Mouse (Mus musculus): ENCODE data around the gene Hist2h3b. TPM values are rescaled to one million over a fixed set of nuclear protein-coding genes. Genes with fewer than 3 reads are reported as not detected.
A peak's percentile ranks its signal among the peaks of the same experiment; 100 is the strongest.
"Not testable (repeated sequence)": the region's sequence is repeated elsewhere in the genome, so short reads cannot be mapped to it uniquely, and the experiment has no call there.

Hist2h3b gene
- polyA plus RNA-seq, 1 experiment from 2014 or later = 47.8 TPM

DNA sequence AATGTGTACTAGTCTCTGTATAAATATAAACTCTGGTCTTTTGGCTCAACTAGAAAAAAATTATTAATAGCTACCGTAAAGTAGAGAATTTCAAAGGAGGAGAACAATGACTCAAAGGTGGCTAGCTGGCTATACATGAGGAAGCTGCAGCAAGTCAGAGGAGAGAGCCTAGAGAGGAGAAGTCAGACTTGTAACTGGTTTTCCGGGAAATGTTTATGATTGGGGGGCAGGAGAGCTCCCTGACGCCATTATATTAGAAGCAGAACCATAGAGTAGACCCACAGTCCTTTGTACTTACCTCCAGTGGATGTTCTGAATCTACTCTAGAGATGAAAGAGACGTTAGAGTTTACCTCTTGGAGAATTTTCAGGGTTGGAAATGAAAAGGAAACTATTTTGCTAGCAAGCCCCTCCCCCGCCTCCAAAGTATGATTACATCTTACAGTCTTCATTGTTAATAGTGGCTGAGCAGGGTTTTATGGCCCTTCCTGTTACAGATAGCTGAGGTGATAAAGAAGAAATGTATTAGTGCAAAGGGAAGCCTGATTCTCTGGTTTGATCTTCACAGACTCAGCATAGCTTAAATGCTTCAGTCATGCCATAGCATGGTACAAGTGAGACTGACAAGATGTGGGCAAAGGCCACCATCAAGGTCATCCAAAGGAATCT lies 12.4 kb upstream of the Hist2h3b start:
- Histone ChIP-seq H3K4me2 (replicated peaks) (no peak overlapping the region), H3K9me3 (no peaks in the 10 kb centered on the region), H3K4me1 (replicated peaks) (no peaks in the 10 kb centered on the region), H3K36me3 (no peaks in the 10 kb centered on the region), H3K9ac (replicated peaks) (no peak overlapping the region), H3K27ac (no peak overlapping the region), H3K4me3 (replicated peaks) (no peak overlapping the region), H3K27me3 (no peaks in the 10 kb centered on the region)
- ATAC-seq = no peak
- WGBS = 86% methylated on average over 5 of the region's 5 CpGs

GRCm38 (mm10) chr3:96257190-96257589 lies 11.3 kb upstream of the Hist2h3b start:
- Histone ChIP-seq H3K27me3 (no peaks in the 10 kb centered on the region), H3K9ac (replicated peaks) (no peak overlapping the region), H3K4me3 (replicated peaks) (no peak overlapping the region), H3K36me3 (no peaks in the 10 kb centered on the region), H3K9me3 (no peaks in the 10 kb centered on the region), H3K27ac (no peak overlapping the region), H3K4me1 (replicated peaks) (peaks cover 7% of the 10 kb centered on the region), H3K4me2 (replicated peaks) (no peak overlapping the region)
- WGBS = 74% methylated on average over 3 of the region's 3 CpGs
- ATAC-seq = no peak

DNA sequence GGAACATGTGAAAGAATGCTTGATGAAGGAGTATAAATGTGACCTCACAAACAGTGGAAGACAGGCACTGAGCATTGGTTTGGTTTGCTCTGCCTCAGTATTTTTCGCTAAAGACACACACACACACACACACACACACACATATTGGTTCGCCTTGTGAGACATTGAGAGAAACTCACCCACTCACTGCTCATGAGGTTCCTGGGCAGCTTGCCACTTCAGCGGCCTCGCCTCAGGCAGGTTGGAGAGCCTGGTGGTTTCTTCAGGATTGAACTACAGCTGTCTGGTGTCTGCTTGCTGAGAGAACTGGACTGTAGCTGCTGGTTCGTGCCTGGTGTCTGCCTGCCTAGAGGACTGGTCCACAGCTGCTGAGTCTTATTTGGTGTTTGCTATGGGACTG lies 8.2 kb upstream of the Hist2h3b start:
- 95% methylated on average over 5 of the region's 5 CpGs for WGBS
- Histone ChIP-seq H3K4me2 (replicated peaks) (no peak overlapping the region), H3K27me3 (no peaks in the 10 kb centered on the region), H3K4me1 (replicated peaks) (peaks cover 27% of the 10 kb centered on the region), H3K9ac (replicated peaks) (no peak overlapping the region), H3K9me3 (no peaks in the 10 kb centered on the region), H3K27ac (no peak overlapping the region), H3K4me3 (replicated peaks) (no peak overlapping the region), H3K36me3 (no peaks in the 10 kb centered on the region)
- no peak for ATAC-seq

GRCm38 (mm10) chr3:96261623-96262022 lies 6.8 kb upstream of the Hist2h3b start:
- Histone ChIP-seq H3K4me3 (replicated peaks) (peak overlapping the region; percentile 59), H3K27ac (peak overlapping the region; percentile 98), H3K4me2 (replicated peaks) (peak overlapping the region; percentile 77), H3K4me1 (replicated peaks) (peaks cover 27% of the 10 kb centered on the region), H3K9me3 (no peaks in the 10 kb centered on the region), H3K27me3 (no peaks in the 10 kb centered on the region), H3K9ac (replicated peaks) (peak overlapping the region; percentile 80), H3K36me3 (no peaks in the 10 kb centered on the region)
- no peak for ATAC-seq
- WGBS = 53% methylated on average over 3 of the region's 3 CpGs

GRCm38 (mm10) chr3:96262216-96262875 lies 6.1 kb upstream of the Hist2h3b start:
- no peaks in the 10 kb centered on the region for H3K9me3 ChIP-seq
- no peaks in the 10 kb centered on the region for H3K27me3 ChIP-seq
- H3K4me2 ChIP-seq (replicated peaks) = peak overlapping the region; percentile 77
- peak overlapping the region; percentile 98 for H3K27ac ChIP-seq
- H3K4me1 ChIP-seq (replicated peaks) = peaks cover 27% of the 10 kb centered on the region
- WGBS = 2% methylated on average over 19 of the region's 19 CpGs
- H3K9ac ChIP-seq (replicated peaks) = peak overlapping the region; percentile 80
- H3K36me3 ChIP-seq = no peaks in the 10 kb centered on the region
- peak; percentile 80 for ATAC-seq
- H3K4me3 ChIP-seq (replicated peaks) = peak overlapping the region; percentile 59

GRCm38 (mm10) chr3:96262979-96263550 lies 5.4 kb upstream of the Hist2h3b start, which contains the start of gene Hist2h4:
Gene Hist2h4 (minus strand): TSS chr3:96263311.
- peak within 1 kb of the TSS; percentile 77 for H3K4me2 ChIP-seq (replicated peaks)
- under 1% methylated on average over 40 of the region's 40 CpGs for WGBS
- H3K27me3 ChIP-seq = no peaks in the 10 kb centered on the region
- peak within 1 kb of the TSS; percentile 80 for H3K9ac ChIP-seq (replicated peaks)
- H3K36me3 ChIP-seq = no peaks in the 10 kb centered on the region
- no peaks in the 10 kb centered on the region for H3K9me3 ChIP-seq
- peak within 1 kb of the TSS; percentile 98 for H3K27ac ChIP-seq
- ATAC-seq = peak; percentile 88
- H3K4me3 ChIP-seq (replicated peaks) = peak within 1 kb of the TSS; percentile 59
- peaks cover 34% of the 10 kb centered on the region for H3K4me1 ChIP-seq (replicated peaks)

GRCm38 (mm10) chr3:96263558-96264403 lies 4.7 kb upstream of the Hist2h3b start:
- Histone ChIP-seq H3K4me3 (replicated peaks) (peak overlapping the region; percentile 59), H3K27ac (peak overlapping the region; percentile 98), H3K9ac (replicated peaks) (peak overlapping the region; percentile 80), H3K9me3 (no peaks in the 10 kb centered on the region), H3K4me1 (replicated peaks) (peaks cover 38% of the 10 kb centered on the region), H3K27me3 (no peaks in the 10 kb centered on the region), H3K36me3 (no peaks in the 10 kb centered on the region), H3K4me2 (replicated peaks) (peak overlapping the region; percentile 77)
- peak; percentile 44 for ATAC-seq
- 4% methylated on average over 27 of the region's 27 CpGs for WGBS

DNA sequence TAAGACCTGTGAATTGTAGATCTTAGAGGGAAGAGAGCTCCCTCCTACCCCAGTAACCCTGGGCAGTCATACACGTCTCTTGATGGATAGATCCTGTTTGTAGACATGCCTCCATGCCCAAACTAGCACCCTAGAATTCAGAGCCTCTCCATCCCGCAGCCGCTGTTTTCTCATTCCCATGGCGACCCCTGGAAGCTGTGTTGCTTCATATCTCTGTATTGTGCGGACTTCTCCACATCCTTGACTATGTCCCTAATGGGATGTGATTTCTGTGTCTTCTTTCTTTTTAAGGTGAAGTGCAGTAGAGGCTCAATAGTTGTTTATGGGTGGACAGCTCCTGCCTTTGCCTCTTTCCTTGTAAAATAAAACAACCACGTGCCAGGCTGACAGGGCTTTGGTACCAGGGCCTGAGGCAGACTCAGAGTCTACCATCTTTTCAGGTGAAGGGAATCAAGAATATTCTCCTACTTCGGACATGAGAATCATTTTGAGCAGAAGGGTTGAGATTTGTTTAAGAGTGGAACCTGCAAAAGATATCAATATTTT lies 4.0 kb upstream of the Hist2h3b start:
- Histone ChIP-seq H3K9ac (replicated peaks) (0 out of 2 replicates have a peak overlapping the region, but pooled peaks have one; percentile 16), H3K4me2 (replicated peaks) (peak overlapping the region; percentile 77)
- 68% methylated on average over 7 of the region's 7 CpGs for WGBS

GRCm38 (mm10) chr3:96266132-96266710 lies 2.2 kb upstream of the Hist2h3b start:
- Histone ChIP-seq H3K9ac (replicated peaks) (no peak overlapping the region), H3K4me3 (replicated peaks) (no peak overlapping the region), H3K4me2 (replicated peaks) (no peak overlapping the region), H3K36me3 (no peaks in the 10 kb centered on the region), H3K27me3 (no peaks in the 10 kb centered on the region), H3K27ac (no peak overlapping the region), H3K4me1 (replicated peaks) (peaks cover 43% of the 10 kb centered on the region), H3K9me3 (no peaks in the 10 kb centered on the region)
- WGBS = 95% methylated on average over 8 of the region's 8 CpGs
- ATAC-seq = no peak

More for the DNA sequence above, 4.0 kb upstream of the Hist2h3b start:
- H3K4me3 ChIP-seq (replicated peaks) = no peak overlapping the region
- no peak for ATAC-seq
- H3K27ac ChIP-seq = peak overlapping the region; percentile 98
- peaks cover 40% of the 10 kb centered on the region for H3K4me1 ChIP-seq (replicated peaks)
- no peaks in the 10 kb centered on the region for H3K9me3 ChIP-seq
- no peaks in the 10 kb centered on the region for H3K36me3 ChIP-seq
- no peaks in the 10 kb centered on the region for H3K27me3 ChIP-seq

DNA sequence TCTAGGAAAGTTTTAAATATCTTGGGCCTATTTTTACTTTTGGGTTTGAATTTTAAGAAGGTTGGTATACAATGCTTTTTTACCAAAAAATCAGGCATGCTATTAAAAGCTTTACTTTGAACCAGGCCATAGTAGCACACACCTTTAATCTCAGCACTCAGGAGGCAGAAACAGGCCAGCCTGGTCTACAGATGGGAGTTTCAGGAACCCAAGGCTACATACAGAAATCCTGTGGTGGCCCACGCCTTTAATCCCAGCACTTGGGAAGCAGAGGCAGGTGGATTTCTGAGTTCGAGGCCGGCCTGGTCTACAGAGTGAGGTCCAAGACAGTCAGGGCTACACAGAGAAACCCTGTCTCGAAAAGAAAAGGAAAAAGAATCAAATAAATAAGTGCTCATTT lies 913 bp upstream of the Hist2h3b start:
- no peak overlapping the region for H3K4me2 ChIP-seq (replicated peaks)
- 79% methylated on average over 4 of the region's 4 CpGs for WGBS
- ATAC-seq = no peak
- H3K27ac ChIP-seq = no peak overlapping the region; the same call in 1 of the 2 replicates
- H3K4me1 ChIP-seq (replicated peaks) = peaks cover 33% of the 10 kb centered on the region
- no peak overlapping the region for H3K9ac ChIP-seq (replicated peaks)
- no peaks in the 10 kb centered on the region for H3K27me3 ChIP-seq
- no peaks in the 10 kb centered on the region for H3K36me3 ChIP-seq
- H3K9me3 ChIP-seq = no peaks in the 10 kb centered on the region
- no peak overlapping the region for H3K4me3 ChIP-seq (replicated peaks)

GRCm38 (mm10) chr3:96268776-96269378 lies 423 bp downstream of the Hist2h3b start:
- H3K9me3 ChIP-seq, H3K27me3 ChIP-seq, H3K36me3 ChIP-seq: not testable (repeated sequence)
- peaks cover 28% of the 10 kb centered on the region for H3K4me1 ChIP-seq (replicated peaks)
- peak overlapping the region; percentile 50 for H3K4me3 ChIP-seq (replicated peaks)
- H3K9ac ChIP-seq (replicated peaks) = peak overlapping the region; percentile 67
- 0% methylated on average over 13 of the region's 44 CpGs for WGBS
- peak; percentile 73 for ATAC-seq
- H3K4me2 ChIP-seq (replicated peaks) = peak overlapping the region; percentile 77
- peak overlapping the region; percentile 93 for H3K27ac ChIP-seq
